Comparison of ENCODE assay signal across 32 mouse cellular contexts in genomic region chr15:84126447-84126846, GRCm38 (mm10). TPM values are rescaled to one million over a fixed set of nuclear protein-coding genes. Genes with fewer than 3 reads are reported as not detected.
DNase-seq lines count a peak whose midpoint lies in the region; ATAC-seq and TF ChIP-seq lines count a peak whose summit lies in the region.
"Had no signal": no experiment of that assay in that cellular context is flagged by ENCODE, and none has a peak within 500 bp of the region (broad histone marks: within the 10 kb centered on the region; RNA-seq: fewer than 3 reads in every experiment).

No protein-coding gene starts in this region.

- no peaks in the 10 kb centered on the region for H3K27me3 ChIP-seq in lung, postnatal 0 days (replicated peaks; ENCODE audit: insufficient read depth, low read length)
- H3K27me3 ChIP-seq in midbrain, embryonic 15.5 days (replicated peaks), result no peaks in the 10 kb centered on the region
- H3K27me3 ChIP-seq: embryonic facial prominence, embryonic 12.5 days; embryonic facial prominence, embryonic 15.5 days; hindbrain, embryonic 13.5 days had no signal

- ATAC-seq in lung, postnatal 0 days, result no peak
- peak; percentile 60 for ATAC-seq in granulocyte monocyte progenitor cell, adult 5-6 weeks (replicated peaks; ENCODE audit: poor library complexity, severe bottlenecking)
- ATAC-seq in monocyte, adult 5-6 weeks (replicated peaks; ENCODE audit: insufficient number of reproducible peaks, low FRiP score, low TSS enrichment, poor library complexity, severe bottlenecking), result peak; percentile 63; the same call in 1 of the 2 replicates
- no peak for ATAC-seq in midbrain, embryonic 15.5 days (replicated peaks)
- ATAC-seq: CD4-positive, CD25-positive, alpha-beta regulatory T cell, adult 4 months; forebrain, embryonic 14.5 days; forebrain, postnatal 0 days; hindbrain, embryonic 16.5 days had no signal

- no peaks in the 10 kb centered on the region for H3K9me3 ChIP-seq in lung, postnatal 0 days (ENCODE audit: low read length)
- H3K9me3 ChIP-seq in midbrain, embryonic 15.5 days, result no peaks in the 10 kb centered on the region
- H3K9me3 ChIP-seq: embryonic facial prominence, embryonic 12.5 days; embryonic facial prominence, embryonic 15.5 days; heart, embryonic 12.5 days; heart, embryonic 15.5 days; hindbrain, embryonic 10.5 days; hindbrain, embryonic 13.5 days had no signal

- no peak overlapping the region for H3K4me3 ChIP-seq in lung, postnatal 0 days (ENCODE audit: low read depth, low read length)
- no peak overlapping the region for H3K4me3 ChIP-seq in bone marrow macrophage, adult 2 months (ENCODE audit: insufficient read depth, low read length)
- no peak overlapping the region for H3K4me3 ChIP-seq in midbrain, embryonic 15.5 days
- H3K4me3 ChIP-seq: embryonic facial prominence, embryonic 12.5 days; embryonic facial prominence, embryonic 15.5 days; heart, embryonic 12.5 days; heart, embryonic 15.5 days; hindbrain, embryonic 10.5 days; hindbrain, embryonic 13.5 days had no signal

- H3K4me1 ChIP-seq in lung, postnatal 0 days (ENCODE audit: insufficient read depth, low read depth, low read length), result no peaks in the 10 kb centered on the region
- H3K4me1 ChIP-seq in bone marrow macrophage, adult 2 months (ENCODE audit: control insufficient read depth, insufficient read depth, low read length), result peaks cover 13% of the 10 kb centered on the region
- H3K4me1 ChIP-seq in midbrain, embryonic 15.5 days, result no peaks in the 10 kb centered on the region
- H3K4me1 ChIP-seq: embryonic facial prominence, embryonic 12.5 days; embryonic facial prominence, embryonic 15.5 days; heart, embryonic 12.5 days had no signal

- H3K36me3 ChIP-seq in lung, postnatal 0 days (ENCODE audit: insufficient read depth, low read length), result no peaks in the 10 kb centered on the region
- H3K36me3 ChIP-seq in midbrain, embryonic 15.5 days (replicated peaks), result no peaks in the 10 kb centered on the region
- H3K36me3 ChIP-seq: embryonic facial prominence, embryonic 12.5 days; embryonic facial prominence, embryonic 15.5 days; heart, embryonic 12.5 days; heart, embryonic 15.5 days; hindbrain, embryonic 10.5 days; hindbrain, embryonic 13.5 days had no signal

- no peak overlapping the region for H3K27ac ChIP-seq in lung, postnatal 0 days (ENCODE audit: low read length)
- H3K27ac ChIP-seq in bone marrow macrophage, adult 2 months (ENCODE audit: insufficient read depth, low read depth, low read length), result peak overlapping the region; percentile 40
- H3K27ac ChIP-seq in midbrain, embryonic 15.5 days, result no peak overlapping the region
- H3K27ac ChIP-seq: embryonic facial prominence, embryonic 12.5 days; embryonic facial prominence, embryonic 15.5 days; heart, embryonic 15.5 days; hindbrain, embryonic 13.5 days had no signal

- peak; percentile 25 for DNase-seq in lung, postnatal 25 days (ENCODE audit: low spot score)
- no peak for DNase-seq in lung, postnatal 0 days (ENCODE audit: low spot score)
- DNase-seq in spleen, postnatal 4 days (ENCODE audit: low spot score in 2 of 2), result no peak
- DNase-seq in spleen, postnatal 10 days (ENCODE audit: low spot score in 2 of 2), result no peak
- DNase-seq: adrenal gland, adult 2 months; cerebellum, adult 18-20 months; cerebellum, adult 9-10 months; forebrain, postnatal 0 days; gastrocnemius, postnatal 10 days; heart, adult 18-20 months; heart, postnatal 36 days had no signal

- TF ChIP-seq CTCF in lung, postnatal 0 days (IDR thresholded peaks at IDR 0.05), result no peak
- TF ChIP-seq CTCF in bone marrow macrophage, adult 2 months (IDR thresholded peaks at IDR 0.05; ENCODE audit: low read depth, low read length), result no peak

- no peak overlapping the region for H3K4me2 ChIP-seq in lung, postnatal 0 days (replicated peaks; ENCODE audit: low read depth, low read length)
- H3K4me2 ChIP-seq in midbrain, embryonic 15.5 days, result no peak overlapping the region
- H3K4me2 ChIP-seq: embryonic facial prominence, embryonic 12.5 days; embryonic facial prominence, embryonic 15.5 days; heart, embryonic 12.5 days; heart, embryonic 15.5 days; hindbrain, embryonic 13.5 days had no signal

- no peak overlapping the region for H3K9ac ChIP-seq in lung, postnatal 0 days (replicated peaks; ENCODE audit: low read depth)
- no peak overlapping the region for H3K9ac ChIP-seq in midbrain, embryonic 15.5 days
- H3K9ac ChIP-seq: embryonic facial prominence, embryonic 12.5 days; embryonic facial prominence, embryonic 15.5 days; forebrain, postnatal 0 days; heart, embryonic 12.5 days; heart, embryonic 15.5 days; hindbrain, embryonic 13.5 days had no signal

- TF ChIP-seq EP300 in lung, postnatal 0 days (IDR thresholded peaks at IDR 0.05), result no peak

- 55% methylated on average over 4 of the region's 4 CpGs for WGBS in lung, postnatal 0 days
- whole genome bisulfite sequencing in midbrain, embryonic 15.5 days, result 78% methylated on average over 4 of the region's 4 CpGs

- no peak for TF ChIP-seq POLR2A in bone marrow macrophage, adult 2 months (IDR thresholded peaks at IDR 0.05; ENCODE audit: borderline replicate concordance, low read depth, low read length)

RNA-seq across cellular contexts. Expression of gene Pnpla5, which starts 3.5 kb away (rescaled TPM):
- not detected in 2 replicates for polyA plus RNA-seq in lung, postnatal 0 days (2015; fragmentation: Nextera tagmentation; extraction: Ambion mirVana)
- polyA plus RNA-seq in bone marrow macrophage, adult 2 months (2012; ENCODE audit: insufficient read depth, insufficient read length, missing spikeins), result not detected in 2 replicates
- not detected in 2 replicates for total RNA-seq in granulocyte monocyte progenitor cell, adult 5-6 weeks (2014; fragmentation: Nextera tagmentation)
- total RNA-seq in granulocyte monocyte progenitor cell, adult 5-6 weeks (2017), result not detected in 2 replicates
- not detected in 3 replicates for total RNA-seq in monocyte, adult 5-6 weeks (2017)
- not detected in 2 replicates for polyA plus RNA-seq in midbrain, embryonic 15.5 days (2015; fragmentation: Nextera tagmentation; extraction: Ambion mirVana)
- total RNA-seq: adrenal gland, postnatal 4 days; forebrain, postnatal 0 days; gastrocnemius, postnatal 10 days; gastrocnemius, postnatal 4 days; heart, adult 18-20 months; heart, postnatal 10 days; heart, postnatal 36 days; MEL had no signal
- polyA plus RNA-seq: brain, embryonic 14.5 days; C2C12; CD4-positive, CD25-positive, alpha-beta regulatory T cell, adult 4 months; embryonic facial prominence, embryonic 12.5 days; embryonic facial prominence, embryonic 15.5 days; forebrain, embryonic 11.5 days; forebrain, embryonic 14.5 days; forebrain, postnatal 0 days; frontal cortex, adult 2 months; heart, embryonic 12.5 days; heart, embryonic 15.5 days; hindbrain, embryonic 10.5 days; hindbrain, embryonic 13.5 days; hindbrain, embryonic 16.5 days had no signal

RNA-seq across cellular contexts. Expression of gene Sult4a1, which starts 20.9 kb away (rescaled TPM):
- polyA plus RNA-seq in lung, postnatal 0 days (2015; fragmentation: Nextera tagmentation; extraction: Ambion mirVana), result 0.17 and 0.24 TPM in 2 replicates
- polyA plus RNA-seq in bone marrow macrophage, adult 2 months (2012; ENCODE audit: insufficient read depth, insufficient read length, missing spikeins), result not detected in 2 replicates
- not detected in 2 replicates for total RNA-seq in granulocyte monocyte progenitor cell, adult 5-6 weeks (2014; fragmentation: Nextera tagmentation)
- not detected in 2 replicates for total RNA-seq in granulocyte monocyte progenitor cell, adult 5-6 weeks (2017)
- total RNA-seq in monocyte, adult 5-6 weeks (2017), result 0.32 to 2.5 TPM (median 0.49 TPM) in 3 replicates
- 87.1 and 93.8 TPM in 2 replicates for polyA plus RNA-seq in midbrain, embryonic 15.5 days (2015; fragmentation: Nextera tagmentation; extraction: Ambion mirVana)
- total RNA-seq: gastrocnemius, postnatal 4 days; heart, postnatal 10 days; MEL had no signal
- polyA plus RNA-seq: C2C12; CD4-positive, CD25-positive, alpha-beta regulatory T cell, adult 4 months had no signal

RNA-seq across cellular contexts. Expression of gene Pnpla3, which starts 41.2 kb away (rescaled TPM):
- polyA plus RNA-seq in lung, postnatal 0 days (2015; fragmentation: Nextera tagmentation; extraction: Ambion mirVana), result 0.27 and 0.49 TPM in 2 replicates
- polyA plus RNA-seq in bone marrow macrophage, adult 2 months (2012; ENCODE audit: insufficient read depth, insufficient read length, missing spikeins), result not detected in 2 replicates
- not detected in 2 replicates for total RNA-seq in granulocyte monocyte progenitor cell, adult 5-6 weeks (2014; fragmentation: Nextera tagmentation)
- total RNA-seq in granulocyte monocyte progenitor cell, adult 5-6 weeks (2017), result not detected in 2 replicates
- 0.78 TPM in 1 of 3 replicates, not detected in the others for total RNA-seq in monocyte, adult 5-6 weeks (2017)
- 4.6 and 6.4 TPM in 2 replicates for polyA plus RNA-seq in midbrain, embryonic 15.5 days (2015; fragmentation: Nextera tagmentation; extraction: Ambion mirVana)
- total RNA-seq: MEL had no signal
- polyA plus RNA-seq: C2C12 had no signal

Comparison
In these comparisons a context has a peak if more than half of its experiments do, and no peak if none do; other contexts are left out.
1. ATAC-seq: peak in granulocyte monocyte progenitor cell, adult 5-6 weeks (single experiment) and monocyte, adult 5-6 weeks (single experiment); none in lung, postnatal 0 days (single experiment) and midbrain, embryonic 15.5 days (single experiment).
2. RNA of gene Sult4a1, which starts 20.9 kb away (polyA plus RNA-seq): 87.1 to 93.8 TPM in midbrain, embryonic 15.5 days; 0.17 to 0.24 TPM in lung, postnatal 0 days and not detected in bone marrow macrophage, adult 2 months; every median in the first group is over 10 times any median in the second.